Mouse (Mus musculus): ENCODE data around the gene Phactr1.
"Not testable (repeated sequence)": the region's sequence is repeated elsewhere in the genome, so short reads cannot be mapped to it uniquely, and the experiment has no call there.

The Phactr1 gene

DNA sequence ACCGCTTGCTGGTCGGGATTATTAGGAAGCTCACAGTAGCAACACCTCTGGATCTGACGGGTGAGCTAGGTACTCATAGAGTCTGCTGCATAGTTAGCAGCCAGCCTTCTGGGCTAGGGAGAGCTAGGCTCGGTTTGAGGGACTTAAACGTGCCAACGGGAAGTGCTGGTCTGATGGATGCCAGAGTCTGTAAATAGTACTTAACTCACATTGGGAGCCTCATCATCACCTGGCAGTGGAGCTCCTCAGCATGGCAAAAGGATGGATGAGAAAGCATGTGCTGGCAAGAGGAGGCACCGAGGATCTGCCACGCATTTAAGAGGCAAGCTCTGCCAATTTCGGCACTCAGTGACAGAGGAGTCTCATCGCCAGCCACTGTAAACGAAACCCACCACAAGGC lies 247.4 kb downstream of the Phactr1 start:
- no peak for DNase-seq (ENCODE audit: low spot score)

GRCm38 (mm10) chr13:42929529-42930235 lies 249.3 kb downstream of the Phactr1 start:
- DNase-seq (ENCODE audit: low spot score) = no peak

DNA sequence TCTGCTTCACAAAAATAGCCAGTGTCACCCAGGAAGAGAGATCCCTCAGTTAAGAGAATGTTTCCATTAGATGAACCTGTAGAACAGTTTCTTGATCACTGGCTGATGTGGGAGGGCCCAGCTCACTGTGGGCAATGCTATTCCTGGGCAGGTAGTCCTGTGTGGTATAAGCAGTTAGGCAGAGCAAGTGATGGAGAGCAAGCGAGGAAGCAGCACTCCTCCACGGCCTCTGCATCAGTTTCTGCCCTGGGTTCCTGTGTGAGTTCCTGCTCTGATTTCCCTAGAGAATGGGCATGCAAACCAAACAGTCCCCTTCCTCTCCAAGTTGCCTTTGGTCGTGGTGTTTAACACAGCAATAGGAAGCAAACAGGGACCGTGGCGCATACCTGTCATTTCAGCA lies 251.6 kb downstream of the Phactr1 start:
- DNase-seq (ENCODE audit: low spot score) = no peak

- no peak for DNase-seq (ENCODE audit: low spot score)
Observed at GRCm38 (mm10) chr13:42934538-42935126, 254.2 kb downstream of the Phactr1 start.

DNA sequence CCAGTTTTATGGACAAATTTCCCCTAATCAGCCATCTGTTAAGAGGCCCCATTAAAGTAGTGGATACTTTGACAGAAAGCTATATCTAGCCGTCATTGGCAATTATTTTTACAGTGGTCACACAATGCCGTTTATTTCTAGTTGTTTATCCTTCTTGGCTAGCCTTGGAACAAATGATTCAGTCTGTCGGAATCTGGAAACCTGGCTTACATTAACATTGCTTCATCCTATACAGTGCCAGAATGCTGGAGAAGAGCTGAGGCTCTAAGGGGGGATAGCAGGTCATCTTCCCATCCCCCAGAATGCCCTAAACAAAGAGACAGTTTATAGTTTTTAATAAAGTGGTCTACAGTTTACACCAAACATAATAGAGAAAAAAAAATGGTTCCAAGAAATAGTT lies 257.4 kb downstream of the Phactr1 start:
- no peak for DNase-seq (ENCODE audit: low spot score)

GRCm38 (mm10) chr13:42938346-42938745 lies 257.9 kb downstream of the Phactr1 start:
- no peak for DNase-seq (ENCODE audit: low spot score)

GRCm38 (mm10) chr13:42940271-42940670 lies 259.8 kb downstream of the Phactr1 start:
- DNase-seq (ENCODE audit: low spot score) = no peak

DNA sequence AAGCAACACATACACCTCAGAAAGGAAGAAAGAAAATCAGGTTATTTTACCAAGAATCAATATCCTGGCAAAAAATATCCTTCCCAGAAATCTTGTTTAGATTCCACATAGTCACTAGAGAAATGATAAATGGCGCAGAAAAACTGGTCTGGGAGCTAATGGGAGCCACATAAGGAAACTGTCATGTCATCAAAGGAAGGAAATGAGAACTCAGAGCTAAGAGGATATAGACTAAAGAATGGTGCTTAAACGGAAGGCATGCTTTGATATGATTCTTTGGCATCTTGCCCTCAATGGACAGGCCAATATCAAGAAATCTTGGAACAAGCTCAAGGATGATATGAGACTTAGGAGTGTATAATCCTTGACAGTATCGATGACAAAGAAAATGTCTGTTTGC lies 263.7 kb downstream of the Phactr1 start:
- no peak for DNase-seq (ENCODE audit: low spot score)

DNA sequence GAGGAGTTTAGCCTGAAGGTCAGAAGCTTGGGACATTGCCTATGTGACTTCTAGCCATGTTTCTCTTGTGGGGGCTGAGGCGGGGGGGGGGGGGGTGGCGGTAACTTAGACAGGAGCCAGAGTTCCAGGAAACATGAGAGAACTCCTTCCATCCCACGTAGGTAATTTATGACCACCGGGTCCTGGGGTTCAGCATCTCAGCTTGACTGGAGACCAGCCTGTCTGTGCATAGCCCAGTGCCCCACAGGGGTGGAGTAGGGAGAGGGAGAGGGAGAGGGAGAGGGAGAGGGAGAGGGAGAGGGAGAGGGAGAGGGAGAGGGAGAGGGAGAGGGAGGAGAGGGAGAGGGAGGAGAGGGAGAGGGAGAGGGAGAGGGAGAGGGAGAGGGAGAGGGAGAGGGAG lies 264.8 kb downstream of the Phactr1 start:
- not testable (repeated sequence) for DNase-seq (ENCODE audit: low spot score)

- DNase-seq (ENCODE audit: low spot score) = no peak
Observed at GRCm38 (mm10) chr13:42948717-42949265, 268.4 kb downstream of the Phactr1 start.

GRCm38 (mm10) chr13:42949336-42949735 lies 268.9 kb downstream of the Phactr1 start:
- no peak for DNase-seq (ENCODE audit: low spot score)

DNA sequence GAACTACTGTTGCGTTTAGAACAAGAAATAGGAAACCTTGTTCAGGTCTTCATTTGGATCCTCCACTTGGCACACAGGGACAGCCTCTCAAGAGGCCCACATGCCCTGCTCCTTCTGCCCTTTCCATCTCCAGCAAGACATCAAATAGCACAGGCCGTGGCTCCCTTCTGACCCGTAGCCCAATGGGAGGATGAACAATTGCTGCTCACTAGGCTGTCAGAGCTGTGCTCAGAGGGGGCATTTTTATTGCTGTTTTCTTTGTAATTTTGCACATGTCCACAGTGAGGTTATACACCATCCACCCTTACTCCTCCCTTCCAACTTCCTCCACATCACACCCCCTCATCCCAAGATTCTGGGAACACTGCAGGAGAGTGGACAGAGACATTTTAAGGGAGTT lies 269.6 kb downstream of the Phactr1 start:
- DNase-seq (ENCODE audit: low spot score) = no peak

DNA sequence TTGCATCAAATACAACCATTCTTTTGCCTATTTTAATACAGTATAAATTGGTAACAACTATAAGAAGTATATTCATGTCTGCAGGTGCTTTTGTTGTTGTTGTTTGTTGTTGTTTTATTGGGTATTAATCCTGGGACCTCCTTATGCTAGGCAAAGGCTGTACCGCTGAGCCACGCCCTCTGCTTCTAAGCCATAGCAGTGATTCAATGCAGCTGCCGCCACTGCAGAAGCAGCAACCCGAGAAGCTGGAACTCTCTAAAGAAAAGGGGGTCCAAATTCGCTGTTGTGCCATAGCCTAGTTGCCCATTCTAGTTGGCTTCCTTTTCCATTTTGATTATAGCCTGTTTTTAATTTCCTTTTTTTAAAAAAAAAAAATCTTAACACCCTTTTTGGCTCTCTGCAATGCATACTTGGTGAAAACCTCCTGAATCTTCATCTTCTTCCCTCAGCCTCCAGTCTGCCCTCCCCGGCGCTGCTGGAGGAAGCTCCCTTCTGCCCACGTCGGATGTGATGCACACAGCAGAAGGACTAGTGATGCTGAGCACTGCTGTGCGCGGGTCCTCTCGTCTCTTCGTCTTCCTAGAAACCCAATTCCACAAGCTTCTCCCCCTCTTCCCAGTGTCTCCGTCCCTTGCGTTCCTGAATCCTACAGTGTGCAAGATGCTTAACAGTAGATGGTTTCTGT lies 271.8 kb downstream of the Phactr1 start:
- no peak for DNase-seq (ENCODE audit: low spot score)

- no peak for DNase-seq (ENCODE audit: low spot score)
Observed at GRCm38 (mm10) chr13:42953071-42953470, 272.6 kb downstream of the Phactr1 start.

- DNase-seq (ENCODE audit: low spot score) = no peak
Observed at GRCm38 (mm10) chr13:42954116-42954515, 273.7 kb downstream of the Phactr1 start.

GRCm38 (mm10) chr13:42956327-42956726 lies 275.9 kb downstream of the Phactr1 start:
- DNase-seq (ENCODE audit: low spot score) = no peak

DNA sequence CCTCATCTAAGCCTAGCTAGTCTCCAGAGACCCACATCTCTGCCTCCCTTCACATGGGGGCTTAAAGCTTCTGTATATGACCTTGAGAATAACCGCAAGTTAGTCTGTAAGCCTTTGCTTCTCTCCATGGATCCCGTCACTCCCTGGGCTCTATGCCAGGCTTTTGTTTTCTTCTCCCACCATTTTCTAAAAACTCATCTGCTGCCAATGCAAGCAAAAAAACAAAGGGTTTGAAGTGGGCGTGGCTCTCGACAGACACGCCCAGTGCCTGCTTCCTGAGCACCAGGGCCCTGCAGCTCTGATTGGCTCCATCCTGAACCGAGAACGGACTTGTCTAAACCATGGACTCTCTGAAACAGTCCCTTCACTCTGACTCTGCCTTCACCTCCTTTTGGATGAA lies 277.4 kb downstream of the Phactr1 start:
- peak; percentile 9 for DNase-seq (ENCODE audit: low spot score)

- DNase-seq (ENCODE audit: low spot score) = no peak
Observed at GRCm38 (mm10) chr13:42958867-42959266, 278.4 kb downstream of the Phactr1 start.

DNA sequence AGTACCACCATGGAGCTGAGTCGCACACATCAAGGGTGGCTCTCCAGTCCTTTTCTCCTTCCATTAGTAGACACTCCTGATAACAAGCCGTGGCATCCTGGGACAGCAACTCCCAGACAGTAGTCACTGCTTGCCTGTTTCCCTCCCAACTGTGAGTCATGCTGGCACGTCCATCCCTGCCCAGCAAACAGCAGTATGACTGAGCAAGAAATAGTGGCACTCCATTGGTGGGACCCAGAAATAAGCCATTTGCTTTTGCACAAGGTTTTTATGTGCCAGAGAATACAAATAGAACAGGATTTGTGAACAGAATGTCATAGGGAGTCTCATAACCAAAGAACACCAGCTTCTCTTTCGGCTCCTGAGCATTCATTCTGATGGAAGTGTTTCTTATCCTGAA lies 281.1 kb downstream of the Phactr1 start:
- no peak for DNase-seq (ENCODE audit: low spot score)

- no peak for DNase-seq (ENCODE audit: low spot score)
Observed at GRCm38 (mm10) chr13:42968537-42968936, 288.1 kb downstream of the Phactr1 start.

DNA sequence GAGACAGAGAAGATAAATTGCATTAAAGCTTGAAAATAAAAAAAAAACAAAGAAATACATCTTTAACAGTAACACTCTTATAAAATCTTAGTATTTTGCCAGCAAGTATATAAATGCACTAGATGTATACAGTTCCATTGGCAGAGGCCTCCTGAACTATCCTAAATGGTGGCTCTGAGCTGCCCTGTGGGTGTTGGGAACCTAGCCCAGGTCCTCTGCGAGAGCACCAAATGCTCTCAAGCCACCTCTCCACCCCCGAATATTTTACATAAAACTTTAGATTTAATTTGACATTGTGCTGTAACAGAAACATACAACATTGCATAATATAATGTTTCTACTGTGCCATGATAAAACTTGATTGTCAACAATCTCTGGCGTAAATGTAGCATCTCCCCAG lies 293.1 kb downstream of the Phactr1 start:
- no peak for DNase-seq (ENCODE audit: low spot score)

DNA sequence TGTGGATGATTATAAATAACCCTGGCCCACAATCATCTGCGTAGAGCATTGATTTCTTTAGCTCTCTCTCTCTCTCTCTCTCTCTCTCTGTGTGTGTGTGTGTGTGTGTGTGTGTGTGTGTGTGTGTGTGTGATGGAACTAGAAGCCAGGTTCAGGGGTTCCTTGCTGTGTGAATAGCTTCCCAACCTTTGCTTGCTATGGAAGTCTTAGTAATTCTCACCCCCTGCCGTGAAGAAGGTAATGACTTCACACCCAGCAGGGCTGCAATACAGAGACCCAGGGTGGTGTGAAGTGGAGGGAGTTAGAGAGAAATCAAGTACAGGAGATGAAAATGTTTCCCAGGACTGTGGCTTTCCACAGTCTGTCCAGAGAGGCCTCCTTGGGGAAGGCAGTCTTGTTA lies 293.5 kb downstream of the Phactr1 start:
- no peak for DNase-seq (ENCODE audit: low spot score)

DNA sequence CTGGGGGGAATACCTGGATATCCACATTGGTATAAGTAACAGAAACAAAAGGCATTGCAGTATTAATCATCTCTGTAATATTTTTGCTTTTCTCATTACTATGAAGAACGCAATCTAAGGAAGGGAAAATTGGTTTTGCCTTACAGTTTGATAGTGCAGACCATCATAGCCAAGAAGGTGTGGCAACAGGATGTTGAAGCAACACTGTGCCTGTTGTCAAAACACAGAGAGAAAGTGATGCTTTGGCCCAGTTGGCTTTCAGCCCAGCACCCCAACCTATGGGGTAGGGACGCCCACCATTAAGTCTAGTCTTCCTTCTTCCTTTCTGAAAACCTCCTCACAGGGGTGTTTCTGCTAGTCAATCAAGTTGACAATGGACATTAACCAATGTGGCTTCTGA lies 294.1 kb downstream of the Phactr1 start:
- no peak for DNase-seq (ENCODE audit: low spot score)
